Mouse (Mus musculus) testis, adult 2 months (tissue): ENCODE data around the gene Mgp. TPM values are rescaled to one million over a fixed set of nuclear protein-coding genes. Genes with fewer than 3 reads are reported as not detected.

Experiments used
- H3K27ac ChIP-seq: fragments of 200-500 bp; 2 replicates; pipeline ENCODE4 v1.5.1; 2012; ENCODE audit warnings: low read depth, low read length; ENCODE audit not compliant: control insufficient read depth, insufficient read depth
- H3K27me3 ChIP-seq: fragments of 200-500 bp; 2 replicates; pipeline ENCODE4 v1.6.1; 2012; ENCODE audit warnings: mild to moderate bottlenecking, low read length, moderate library complexity; ENCODE audit not compliant: control insufficient read depth, insufficient read depth
- H3K36me3 ChIP-seq: fragments of 200-500 bp; 2 replicates; pipeline ENCODE4 v1.6.1; 2012; ENCODE audit warnings: mild to moderate bottlenecking, low read length; ENCODE audit not compliant: control insufficient read depth, insufficient read depth
- H3K4me1 ChIP-seq: fragments of 200-500 bp; 2 replicates; pipeline ENCODE4 v1.6.1; 2012; ENCODE audit warnings: low read length; ENCODE audit not compliant: control insufficient read depth, insufficient read depth
- H3K4me3 ChIP-seq: fragments of 200-500 bp; 2 replicates; pipeline ENCODE4 v1.5.1; 2012; ENCODE audit warnings: low read depth, mild to moderate bottlenecking, low read length, moderate library complexity, mixed read lengths; ENCODE audit not compliant: control insufficient read depth
- CTCF ChIP-seq: fragments of 200-500 bp; IDR thresholded peaks from 2 replicates; pipeline ENCODE4 v1.5.1; 2012; ENCODE audit warnings: low read depth, mild to moderate bottlenecking, inconsistent platforms, low read length, moderate library complexity; ENCODE audit not compliant: control insufficient read depth, insufficient read depth, insufficient replicate concordance
- POLR2A ChIP-seq: fragments of 200-500 bp; IDR thresholded peaks from 2 replicates; pipeline ENCODE4 v1.6.1; 2012; ENCODE audit warnings: low read depth, mild to moderate bottlenecking, inconsistent platforms, low read length, moderate library complexity; ENCODE audit not compliant: control insufficient read depth
- polyA plus RNA-seq: library from polyadenylated mRNA; depleted of rRNA; stranded (reverse); fragments of >200 nt; gene quantifications from 2 replicates; pipeline ENCODE4 v1.2.3, GENCODE M21; 2012

Mgp gene
- polyA plus RNA-seq, 1 experiment = 51.0 TPM

- Histone ChIP-seq H3K27me3 (no peaks in the 10 kb centered on the region), H3K36me3 (no peaks in the 10 kb centered on the region), H3K4me1 (no peaks in the 10 kb centered on the region), H3K27ac (no peak overlapping the region; the same call in 1 of the 2 replicates), H3K4me3 (no peak overlapping the region)
- TF ChIP-seq CTCF (no peak), POLR2A (no peak)
Measured at GRCm38 (mm10) chr6:136848971-136849370, 26.7 kb downstream of the Mgp start.

GRCm38 (mm10) chr6:136848399-136848798 lies 27.2 kb downstream of the Mgp start:
- Histone ChIP-seq H3K27me3 (no peaks in the 10 kb centered on the region), H3K36me3 (no peaks in the 10 kb centered on the region), H3K4me3 (no peak overlapping the region), H3K27ac (no peak overlapping the region; the same call in 1 of the 2 replicates), H3K4me1 (no peaks in the 10 kb centered on the region)
- no peak for TF ChIP-seq CTCF
- no peak for TF ChIP-seq POLR2A

GRCm38 (mm10) chr6:136847790-136848189 lies 27.8 kb downstream of the Mgp start:
- no peak overlapping the region for H3K4me3 ChIP-seq
- no peaks in the 10 kb centered on the region for H3K27me3 ChIP-seq
- H3K27ac ChIP-seq = no peak overlapping the region
- TF ChIP-seq CTCF (peak; percentile 40; the same call in 1 of the 2 replicates), POLR2A (no peak)
- no peaks in the 10 kb centered on the region for H3K4me1 ChIP-seq
- no peaks in the 10 kb centered on the region for H3K36me3 ChIP-seq

GRCm38 (mm10) chr6:136847267-136847666 lies 28.4 kb downstream of the Mgp start:
- Histone ChIP-seq H3K27me3 (no peaks in the 10 kb centered on the region), H3K27ac (no peak overlapping the region), H3K36me3 (no peaks in the 10 kb centered on the region), H3K4me1 (no peaks in the 10 kb centered on the region), H3K4me3 (no peak overlapping the region)
- no peak for TF ChIP-seq CTCF

GRCm38 (mm10) chr6:136845706-136846480 lies 29.7 kb downstream of the Mgp start:
- Histone ChIP-seq H3K36me3 (no peaks in the 10 kb centered on the region), H3K27ac (no peak overlapping the region), H3K27me3 (no peaks in the 10 kb centered on the region), H3K4me1 (no peaks in the 10 kb centered on the region), H3K4me3 (no peak overlapping the region)
- TF ChIP-seq CTCF (no peak), POLR2A (no peak)

GRCm38 (mm10) chr6:136844903-136845302 lies 30.7 kb downstream of the Mgp start:
- H3K4me1 ChIP-seq = no peaks in the 10 kb centered on the region
- H3K27ac ChIP-seq = no peak overlapping the region

GRCm38 (mm10) chr6:136837323-136837722 lies 38.3 kb downstream of the Mgp start:
- no peaks in the 10 kb centered on the region for H3K36me3 ChIP-seq
- no peak overlapping the region for H3K27ac ChIP-seq
- no peaks in the 10 kb centered on the region for H3K4me1 ChIP-seq
- TF ChIP-seq POLR2A (no peak), CTCF (no peak)
- no peak overlapping the region for H3K4me3 ChIP-seq
- H3K27me3 ChIP-seq = no peaks in the 10 kb centered on the region

More at GRCm38 (mm10) chr6:136844903-136845302, 30.7 kb downstream of the Mgp start:
- Histone ChIP-seq H3K4me3 (no peak overlapping the region), H3K36me3 (no peaks in the 10 kb centered on the region), H3K27me3 (no peaks in the 10 kb centered on the region)
- TF ChIP-seq CTCF (no peak), POLR2A (no peak)
